In genomic region chr12:81160831-81161230, GRCm38 (mm10) we compare ENCODE assay signal across 10 mouse cellular contexts.
DNase-seq lines count a peak whose midpoint lies in the region; ATAC-seq and TF ChIP-seq lines count a peak whose summit lies in the region.
"Had no signal": no experiment of that assay in that cellular context is flagged by ENCODE, and none has a peak within 500 bp of the region (broad histone marks: within the 10 kb centered on the region; RNA-seq: fewer than 3 reads in every experiment).

No protein-coding gene starts in this region.

- H3K4me3 ChIP-seq in liver, postnatal 0 days (ENCODE audit: low read depth, low read length) = no peak overlapping the region
- H3K4me3 ChIP-seq in forebrain, embryonic 12.5 days (replicated peaks) = no peak overlapping the region
- H3K4me3 ChIP-seq: erythroblast, embryonic 14.5 days; neural tube, embryonic 12.5 days had no signal

- WGBS in liver, postnatal 0 days (ENCODE audit: insufficient replicate concordance) = 59% methylated on average over 5 of the region's 5 CpGs
- 65% methylated on average over 5 of the region's 5 CpGs for WGBS in forebrain, embryonic 12.5 days

- TF ChIP-seq CTCF in liver, postnatal 0 days (IDR thresholded peaks at IDR 0.05; ENCODE audit: low read depth) = peak; percentile 46

- H3K36me3 ChIP-seq in liver, postnatal 0 days (replicated peaks; ENCODE audit: insufficient read depth, low read length) = no peaks in the 10 kb centered on the region
- no peaks in the 10 kb centered on the region for H3K36me3 ChIP-seq in forebrain, embryonic 12.5 days (replicated peaks)
- H3K36me3 ChIP-seq: neural tube, embryonic 12.5 days had no signal

- H3K9ac ChIP-seq in liver, postnatal 0 days (replicated peaks) = no peak overlapping the region
- no peak overlapping the region for H3K9ac ChIP-seq in forebrain, embryonic 12.5 days
- H3K9ac ChIP-seq: neural tube, embryonic 12.5 days had no signal

- H3K4me1 ChIP-seq in liver, postnatal 0 days (ENCODE audit: insufficient read depth) = peaks cover 4% of the 10 kb centered on the region; the same call in 1 of the 2 replicates
- peaks cover 2% of the 10 kb centered on the region for H3K4me1 ChIP-seq in forebrain, embryonic 12.5 days

- no peaks in the 10 kb centered on the region for H3K9me3 ChIP-seq in liver, postnatal 0 days (ENCODE audit: low read length)
- H3K9me3 ChIP-seq in forebrain, embryonic 12.5 days = no peaks in the 10 kb centered on the region
- H3K9me3 ChIP-seq: neural tube, embryonic 12.5 days had no signal

- H3K4me2 ChIP-seq in liver, postnatal 0 days (ENCODE audit: low read depth, low read length) = no peak overlapping the region
- no peak overlapping the region for H3K4me2 ChIP-seq in forebrain, embryonic 12.5 days
- H3K4me2 ChIP-seq: neural tube, embryonic 12.5 days had no signal

- DNase-seq in cerebellum, postnatal 10 days = peak; percentile 70 to 75
- DNase-seq in cerebellum, adult 8-10 months = no peak
- peak; percentile 52 for DNase-seq in left cerebral cortex, postnatal 4 days
- no peak for DNase-seq in left cerebral cortex, adult 8-10 months (ENCODE audit: low spot score in 2 of 2)
- peak; percentile 39 for DNase-seq in ZHBTc4 (ENCODE audit: low read depth, low spot score)
- DNase-seq in liver, postnatal 0 days = peak; percentile 29
- DNase-seq in yolk sac, embryonic 10.5 days (ENCODE audit: low spot score) = no peak

- intact Hi-C loops in left cerebral cortex, postnatal 4 days (cut with DNase I) = no loop called here

- no peak overlapping the region for H3K27ac ChIP-seq in liver, postnatal 0 days (ENCODE audit: low read depth)
- H3K27ac ChIP-seq in forebrain, embryonic 12.5 days = no peak overlapping the region
- H3K27ac ChIP-seq: neural tube, embryonic 12.5 days had no signal

- ATAC-seq in liver, postnatal 0 days = no peak
- ATAC-seq in forebrain, embryonic 12.5 days (ENCODE audit: low FRiP score) = no peak

- TF ChIP-seq EP300 in liver, postnatal 0 days (IDR thresholded peaks at IDR 0.05; ENCODE audit: low read depth) = no peak

- H3K27me3 ChIP-seq in liver, postnatal 0 days (ENCODE audit: insufficient read depth, low read length) = no peaks in the 10 kb centered on the region
- no peaks in the 10 kb centered on the region for H3K27me3 ChIP-seq in forebrain, embryonic 12.5 days

Comparison
In these comparisons a context has a peak if more than half of its experiments do, and no peak if none do; other contexts are left out.
1. DNase-seq: peak in cerebellum, postnatal 10 days (2 of 2), left cerebral cortex, postnatal 4 days (single experiment), ZHBTc4 (single experiment) and liver, postnatal 0 days (single experiment); none in cerebellum, adult 8-10 months (single experiment), left cerebral cortex, adult 8-10 months (0 of 2) and yolk sac, embryonic 10.5 days (single experiment).